Mouse (Mus musculus) megakaryocyte, embryonic 14.5 days (primary cell): ENCODE results near the gene Tmem245.

Experiments
- FLI1 ChIP-seq: IDR thresholded peaks from 2 replicates; pipeline ENCODE4 v1.6.1; 2012; ENCODE audit warnings: low read length, inconsistent platforms, mixed read lengths
- GATA1 ChIP-seq: IDR thresholded peaks from 3 replicates; pipeline ENCODE4 v1.6.1; 2012; ENCODE audit warnings: mixed read lengths, low read length, inconsistent platforms, borderline replicate concordance

- TF ChIP-seq GATA1 (no peak), FLI1 (no peak)
Measured at GRCm38 (mm10) chr4:56865003-56865511, 82.2 kb downstream of the Tmem245 start, which contains the start of gene Ctnnal1.
